Mouse (Mus musculus): Measurements from ENCODE around the gene Jam2.

DNA sequence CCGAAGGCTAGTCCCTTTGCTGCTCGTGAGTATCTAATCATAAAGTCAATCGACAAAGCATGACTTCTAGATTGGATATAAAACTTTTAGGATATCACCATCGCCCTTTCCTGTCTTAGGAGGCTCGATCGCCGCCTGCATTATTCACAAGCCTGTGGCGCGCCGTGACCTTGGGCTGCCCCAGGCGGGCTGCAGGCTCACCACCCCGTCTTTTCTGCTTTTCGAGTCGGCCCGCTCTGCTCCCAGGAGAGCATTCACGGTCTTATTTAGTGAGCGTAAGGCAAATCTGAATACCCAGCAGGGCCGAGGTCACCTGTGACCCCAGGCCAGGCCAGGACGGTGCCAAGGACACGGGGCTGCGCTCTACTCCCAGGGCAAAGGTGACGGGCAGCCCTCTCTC, 60.4 kb downstream of the Jam2 start:
- TF ChIP-seq POLR2AphosphoS2 (IDR thresholded peaks at IDR 0.05; ENCODE audit: insufficient read length, low read depth) (no peak), USF1 (IDR thresholded peaks at IDR 0.05; ENCODE audit: low read depth) (no peak), MAX (IDR thresholded peaks at IDR 0.05; ENCODE audit: low read depth) (no peak), POLR2A (IDR thresholded peaks at IDR 0.05; ENCODE audit: insufficient read length, low read depth) (no peak), MYOG (IDR thresholded peaks at IDR 0.05; ENCODE audit: control insufficient read depth in 1 of 3, insufficient read depth in 1 of 3, insufficient read length in 2 of 3, low read depth in 2 of 3) (no peak)
